Mouse (Mus musculus) CH12.LX (cell line): ENCODE results near the gene Fgfr2. TPM values are rescaled to one million over a fixed set of nuclear protein-coding genes. Genes with fewer than 3 reads are reported as not detected.

Experiments used
- DNase-seq: peaks from one replicate; pipeline ENCODE4 v3.0.0-alpha.2; 2013; ENCODE audit errors: extremely low read depth
- H3K27ac ChIP-seq: 2 replicates; pipeline ENCODE4 v1.5.1; 2012; ENCODE audit warnings: low read depth, mild to moderate bottlenecking, control low read depth, moderate library complexity; ENCODE audit not compliant: insufficient read depth
- H3K27me3 ChIP-seq: replicated peaks from 2 replicates; pipeline ENCODE3; 2012; ENCODE audit warnings: inconsistent platforms
- H3K36me3 ChIP-seq, 2 experiments: replicated peaks in 1 of 2; 2 replicates each; pipeline versions ENCODE3 to v1.6.1; 2012; ENCODE audit warnings: inconsistent platforms in 1 of 2, low read length in 1 of 2, mild to moderate bottlenecking in 1 of 2, mixed read lengths in 1 of 2, moderate library complexity in 1 of 2; ENCODE audit not compliant: control insufficient read depth in 1 of 2, insufficient read depth in 1 of 2
- H3K4me1 ChIP-seq, 2 experiments: 2 replicates each; pipeline ENCODE4 v1.6.1; 2012; ENCODE audit warnings: inconsistent platforms in 1 of 2, moderate library complexity in 1 of 2; ENCODE audit not compliant: insufficient read depth in 2 of 2, control insufficient read depth in 1 of 2
- H3K4me2 ChIP-seq: 2 replicates; pipeline ENCODE4 v1.6.1; 2012; ENCODE audit warnings: low read depth, mild to moderate bottlenecking, control low read depth; ENCODE audit not compliant: poor library complexity, insufficient read depth, severe bottlenecking
- H3K4me3 ChIP-seq, 3 experiments: fragments of 150-350 bp in 1 of 3; sonication (generic) in 1 of 3; replicated peaks in 1 of 3; 2 replicates each; pipeline versions ENCODE3 to v1.5.1; 2011 to 2012; ENCODE audit warnings: low read depth in 2 of 3, low read length in 2 of 3, mild to moderate bottlenecking in 2 of 3, moderate library complexity in 2 of 3, control low read depth in 1 of 3, improper control_type of control experiment in 1 of 3, inconsistent platforms in 1 of 3, mixed read lengths in 1 of 3; ENCODE audit not compliant: poor library complexity in 1 of 3
- H3K79me2 ChIP-seq: replicated peaks from 2 replicates; pipeline ENCODE4 v1.6.1; 2012; ENCODE audit warnings: mild to moderate bottlenecking, moderate library complexity; ENCODE audit not compliant: control insufficient read depth, poor library complexity, insufficient read depth, severe bottlenecking; ENCODE audit errors: extremely low read depth
- H3K9ac ChIP-seq: 2 replicates; pipeline ENCODE4 v1.6.1; 2012; ENCODE audit warnings: low read depth, mild to moderate bottlenecking, control low read depth, moderate library complexity; ENCODE audit not compliant: insufficient read depth
- H3K9me3 ChIP-seq: replicated peaks from 2 replicates; pipeline ENCODE3; 2012; ENCODE audit warnings: low read length, inconsistent platforms, mixed read lengths
- CTCF ChIP-seq, 2 experiments: IDR thresholded peaks in 1 of 2; conservative IDR thresholded peaks in 1 of 2; 2 replicates each; pipeline ENCODE4 v1.5.1; 2011 to 2012; ENCODE audit warnings: low read depth in 2 of 2, low read length in 2 of 2, improper control_type of control experiment in 1 of 2, inconsistent platforms in 1 of 2, mild to moderate bottlenecking in 1 of 2, moderate library complexity in 1 of 2
- ELF1 ChIP-seq: IDR thresholded peaks from 2 replicates; pipeline ENCODE4 v1.6.1; 2014; ENCODE audit warnings: low read depth, mild to moderate bottlenecking, inconsistent platforms, low read length, improper control_type of control experiment
- ETS1 ChIP-seq: conservative IDR thresholded peaks from 2 replicates; pipeline ENCODE4 v1.6.1; 2012; ENCODE audit warnings: low read depth, mild to moderate bottlenecking, inconsistent platforms, low read length, improper control_type of control experiment, moderate library complexity
- GABPA ChIP-seq: IDR thresholded peaks from 2 replicates; pipeline ENCODE4 v1.6.1; 2012; ENCODE audit warnings: low read depth, low read length, improper control_type of control experiment, inconsistent platforms; ENCODE audit not compliant: insufficient replicate concordance
- IRF4 ChIP-seq: IDR thresholded peaks from 2 replicates; pipeline ENCODE4 v1.6.1; 2014; ENCODE audit warnings: low read depth, mild to moderate bottlenecking, inconsistent platforms, low read length, improper control_type of control experiment
- JUN ChIP-seq: IDR thresholded peaks from 2 replicates; pipeline ENCODE4 v1.6.1; 2011; ENCODE audit warnings: low read depth, mild to moderate bottlenecking, low read length, improper control_type of control experiment, moderate library complexity; ENCODE audit not compliant: insufficient read depth
- MAFK ChIP-seq: IDR thresholded peaks from 2 replicates; pipeline ENCODE4 v1.6.1; 2011; ENCODE audit warnings: low read length, improper control_type of control experiment; ENCODE audit not compliant: insufficient replicate concordance
- MAX ChIP-seq: IDR thresholded peaks from 2 replicates; pipeline ENCODE4 v1.6.1; 2011; ENCODE audit warnings: low read length, improper control_type of control experiment
- NRF1 ChIP-seq: IDR thresholded peaks from 2 replicates; pipeline ENCODE4 v1.6.1; 2014; ENCODE audit warnings: low read depth, mild to moderate bottlenecking, inconsistent platforms, low read length, improper control_type of control experiment, moderate library complexity
- PAX5 ChIP-seq: IDR thresholded peaks from 2 replicates; pipeline ENCODE4 v1.6.1; 2012; ENCODE audit warnings: low read length, inconsistent platforms, mixed read lengths
- POLR2A ChIP-seq: IDR thresholded peaks from 2 replicates; pipeline ENCODE4 v1.6.1; 2011; ENCODE audit warnings: low read depth, mild to moderate bottlenecking, improper control_type of control experiment, low read length
- TCF12 ChIP-seq: IDR thresholded peaks from 2 replicates; pipeline ENCODE4 v1.6.1; 2014; ENCODE audit warnings: low read depth, mild to moderate bottlenecking, inconsistent platforms, low read length, improper control_type of control experiment
- ZC3H11A ChIP-seq: IDR thresholded peaks from 2 replicates; pipeline ENCODE4 v1.6.1; 2012; ENCODE audit warnings: low read depth, mild to moderate bottlenecking, inconsistent platforms, low read length, improper control_type of control experiment
- ZKSCAN1 ChIP-seq: IDR thresholded peaks from 2 replicates; pipeline ENCODE4 v1.6.1; 2012; ENCODE audit warnings: low read depth, inconsistent platforms, low read length, improper control_type of control experiment, borderline replicate concordance
- ZMIZ1 ChIP-seq: IDR thresholded peaks from 2 replicates; pipeline ENCODE4 v1.6.1; 2012; ENCODE audit warnings: low read depth, mild to moderate bottlenecking, inconsistent platforms, low read length, improper control_type of control experiment
- ZNF384 ChIP-seq: IDR thresholded peaks from 2 replicates; pipeline ENCODE4 v1.6.1; 2012; ENCODE audit warnings: low read depth, low read length, improper control_type of control experiment, inconsistent platforms
- dilution Hi-C: fragments of 300-500 bp; cut with MboI; formaldehyde crosslinking; loops from 2 replicates; pipeline ENCODE4 v1.14.3; 2020; ENCODE audit warnings: low sequenced_read_pairs; ENCODE audit not compliant: extremely low pct_unique_long_range_greater_than_20kb, extremely low pct_ligation_motif_present
- in situ Hi-C: fragments of 300-500 bp; cut with MboI; formaldehyde crosslinking; loops from 3 replicates; pipeline ENCODE4 v1.14.3; 2019; ENCODE audit warnings: low sequenced_read_pairs, low pct_ligation_motif_present, low pct_unique_long_range_greater_than_20kb, mixed read lengths
- polyA plus RNA-seq: library from polyadenylated mRNA; unstranded; fragments of >175 nt; gene quantifications from 2 replicates; pipeline ENCODE4 v1.2.1, GENCODE M21; 2012; ENCODE audit warnings: low read depth; ENCODE audit not compliant: insufficient read length
- total RNA-seq, 2 experiments: library from RNA; depleted of rRNA; stranded (reverse); fragments of 300-350 nt in 1 of 2; fragments of >200 nt in 1 of 2; gene quantifications; 2 replicates each; pipeline ENCODE4 v1.2.3; 2012 to 2014

The Fgfr2 gene
- total and polyA plus RNA-seq, 3 experiments, result not detected

- in situ Hi-C loops (no loop called here), dilution Hi-C loops (no loop called here)
- DNase-seq, result no peak
- H3K27me3 ChIP-seq, result peaks cover 21% of the 10 kb centered on the region
- H3K79me2 ChIP-seq, result no peaks in the 10 kb centered on the region
- H3K4me1 ChIP-seq, result no peaks in the 10 kb centered on the region
- peaks cover 11% of the 10 kb centered on the region for H3K9me3 ChIP-seq
- no peak overlapping the region for H3K4me3 ChIP-seq
- no peak overlapping the region for H3K9ac ChIP-seq
- H3K27ac ChIP-seq, result no peak overlapping the region
- TF ChIP-seq ZMIZ1 (no peak), ZC3H11A (no peak), IRF4 (no peak), MAFK (no peak), NRF1 (no peak), ZNF384 (no peak), TCF12 (no peak), CTCF (conservative IDR thresholded peaks at IDR 0.05 in 1 of 2, IDR thresholded peaks at IDR 0.05 in 1 of 2; ENCODE audit: low read depth in 2 of 2, low read length in 2 of 2) (no peak), POLR2A (no peak), MAX (no peak), GABPA (no peak), ZKSCAN1 (no peak)
- H3K4me2 ChIP-seq, result peak overlapping the region; percentile 59
- no peaks in the 10 kb centered on the region for H3K36me3 ChIP-seq
These were observed 2754.1 kb downstream of the Fgfr2 start for GRCm38 (mm10) chr7:130368827-130369641.

- peaks cover 21% of the 10 kb centered on the region for H3K27me3 ChIP-seq
- H3K9ac ChIP-seq, result no peak overlapping the region
- no peak overlapping the region for H3K27ac ChIP-seq
- no peaks in the 10 kb centered on the region for H3K4me1 ChIP-seq
- no peak for DNase-seq
- in situ Hi-C loops, result no loop called here
- TF ChIP-seq ELF1, result no peak
- TF ChIP-seq PAX5, result no peak
- no peak for TF ChIP-seq JUN
- TF ChIP-seq ETS1, result no peak
- H3K4me3 ChIP-seq, result no peak overlapping the region
- no peaks in the 10 kb centered on the region for H3K36me3 ChIP-seq
- H3K9me3 ChIP-seq, result peaks cover 11% of the 10 kb centered on the region
- no peak overlapping the region for H3K4me2 ChIP-seq
- no peaks in the 10 kb centered on the region for H3K79me2 ChIP-seq
- dilution Hi-C loops, result no loop called here
These were observed 2754.9 kb downstream of the Fgfr2 start for GRCm38 (mm10) chr7:130368036-130368826.
